Mouse (Mus musculus) heart, embryonic 15.5 days (tissue): ENCODE measurements at regions not wholly inside any gene's neighbourhood (a gene's known extent, or its start where the extent isn't known, plus 50 kb on each side); places are given as distances from the start of the nearest gene placed in this dataset.

ENCODE experiments used
- ATAC-seq: fragments of 200-750 bp; cut with Nextera tagmentation; replicated peaks from 2 replicates; pipeline ENCODE4 v1.8.0; 2017; ENCODE audit warnings: low read depth, moderate TSS enrichment; ENCODE audit not compliant: insufficient number of reproducible peaks, insufficient read depth, low FRiP score
- H3K27ac ChIP-seq: fragments of 300-500 bp; sonication (generic); 2 replicates; pipeline ENCODE4 v1.5.1; 2015; ENCODE audit warnings: mild to moderate bottlenecking, inconsistent platforms
- H3K27me3 ChIP-seq: fragments of 300-500 bp; sonication (generic); 2 replicates; pipeline ENCODE4 v1.6.1; 2015; ENCODE audit warnings: inconsistent platforms
- H3K36me3 ChIP-seq: fragments of 300-500 bp; sonication (generic); 2 replicates; pipeline ENCODE4 v1.6.1; 2015; ENCODE audit warnings: mild to moderate bottlenecking, inconsistent platforms
- H3K4me1 ChIP-seq: fragments of 300-500 bp; sonication (generic); replicated peaks from 2 replicates; pipeline ENCODE4 v1.6.1; 2015; ENCODE audit warnings: inconsistent platforms
- H3K4me2 ChIP-seq: fragments of 300-500 bp; sonication (generic); 2 replicates; pipeline ENCODE4 v1.6.1; 2015; ENCODE audit warnings: inconsistent platforms, mild to moderate bottlenecking, moderate library complexity
- H3K4me3 ChIP-seq: fragments of 300-500 bp; sonication (generic); 2 replicates; pipeline ENCODE4 v1.5.1; 2015; ENCODE audit warnings: mild to moderate bottlenecking, inconsistent platforms
- H3K9ac ChIP-seq: fragments of 300-500 bp; sonication (generic); 2 replicates; pipeline ENCODE4 v1.6.1; 2015; ENCODE audit warnings: mild to moderate bottlenecking, inconsistent platforms
- H3K9me3 ChIP-seq: fragments of 300-500 bp; sonication (generic); replicated peaks from 2 replicates; pipeline ENCODE4 v1.6.1; 2016; ENCODE audit warnings: inconsistent platforms
- WGBS: fragments of 180-500 bp; shearing (Covaris S2); methylation state at CpG from one replicate; pipeline ENCODE4 v1.1.7; 2015; ENCODE audit warnings: mixed read lengths; 5-methylcytosine and 5-hydroxymethylcytosine counted together

DNA sequence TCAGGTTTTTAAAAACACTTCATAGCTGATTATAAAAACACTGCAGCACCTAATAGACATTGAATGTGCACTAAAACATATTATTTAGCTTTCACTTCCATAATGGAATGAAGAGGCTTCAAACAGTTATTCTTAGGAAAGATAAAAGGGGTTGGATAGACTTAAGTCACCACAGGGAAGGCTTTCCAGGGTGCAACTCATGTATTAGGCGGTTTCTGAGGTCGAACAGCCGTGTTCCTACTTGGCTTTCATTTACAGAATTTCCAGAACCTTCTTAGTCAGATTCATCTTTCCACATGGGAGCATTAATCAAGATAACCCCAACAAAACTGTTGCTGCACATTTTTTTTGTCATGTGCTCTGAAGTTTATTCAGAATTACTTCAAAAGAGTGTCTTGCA lies 279.8 kb upstream of the Tle1 start:
- no peaks in the 10 kb centered on the region for H3K27me3 ChIP-seq
- H3K27ac ChIP-seq = no peak overlapping the region
- no peak overlapping the region for H3K4me3 ChIP-seq
- no peaks in the 10 kb centered on the region for H3K4me1 ChIP-seq
- no peaks in the 10 kb centered on the region for H3K9me3 ChIP-seq
- no peaks in the 10 kb centered on the region for H3K36me3 ChIP-seq
- H3K9ac ChIP-seq = no peak overlapping the region
- ATAC-seq = no peak
- 52% methylated on average over 3 of the region's 3 CpGs for WGBS
- H3K4me2 ChIP-seq = no peak overlapping the region

DNA sequence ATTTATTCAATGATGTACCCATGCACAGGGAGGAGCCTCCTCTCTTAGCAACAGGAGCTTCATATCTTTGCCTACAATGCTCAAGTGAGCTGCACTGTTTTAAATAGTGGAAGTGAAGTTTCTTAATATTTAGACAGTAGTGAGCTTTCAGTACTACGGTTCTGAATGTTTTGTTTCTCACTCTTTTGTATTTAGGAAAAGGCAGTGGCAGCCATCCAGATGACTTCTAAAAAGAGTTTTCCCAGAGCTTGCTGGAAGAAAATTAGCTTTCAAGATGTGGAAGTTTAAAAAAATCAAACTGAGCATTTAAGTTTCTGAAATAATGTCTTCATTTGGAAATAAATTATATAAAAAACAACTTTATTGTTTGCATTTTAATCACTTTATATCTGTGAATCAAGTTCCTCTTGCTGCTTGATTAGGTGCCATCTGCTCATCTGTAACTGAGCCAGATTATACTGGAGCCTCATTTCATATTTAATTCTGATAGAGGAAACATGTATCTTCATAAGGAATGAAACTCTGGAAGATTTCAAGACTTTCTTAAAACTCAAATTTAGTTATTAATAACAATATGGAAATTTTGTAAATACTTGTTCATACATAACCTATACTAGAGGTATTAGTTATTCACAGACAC lies 268.6 kb upstream of the Tle1 start:
- WGBS = 48% methylated on average over 1 of the region's 1 CpGs
- H3K4me3 ChIP-seq = no peak overlapping the region

DNA sequence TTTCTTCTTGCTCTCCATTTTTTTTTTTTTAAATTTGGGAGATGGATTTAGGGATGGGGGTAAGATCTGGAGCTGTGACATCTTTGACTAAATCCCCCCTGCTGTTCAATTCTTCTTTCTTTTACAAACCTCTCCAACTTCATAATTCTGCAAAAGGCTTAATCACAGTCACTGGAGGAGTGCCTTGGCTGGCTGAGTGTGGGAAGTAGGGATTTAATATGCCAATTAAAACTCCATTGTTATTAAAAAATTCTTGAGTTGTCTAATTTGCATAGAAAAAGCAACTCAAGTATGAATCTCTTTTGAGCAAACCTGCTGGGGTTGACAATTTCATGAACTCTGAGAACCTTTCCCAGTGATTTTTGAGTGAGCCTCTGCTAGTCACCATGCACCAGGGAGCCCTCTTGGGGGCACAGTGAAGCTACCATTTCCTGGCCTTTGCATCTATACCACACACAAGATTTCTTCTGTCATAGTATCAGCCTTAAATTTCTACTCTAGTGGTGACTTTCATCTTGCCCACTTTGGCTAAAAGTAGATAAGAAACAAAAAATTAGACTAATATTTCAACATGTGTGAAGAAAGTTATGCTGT lies 243.6 kb upstream of the Tle1 start:
- Histone ChIP-seq H3K4me2 (no peak overlapping the region), H3K27ac (no peak overlapping the region), H3K9me3 (no peaks in the 10 kb centered on the region), H3K27me3 (no peaks in the 10 kb centered on the region), H3K4me3 (no peak overlapping the region), H3K4me1 (no peaks in the 10 kb centered on the region), H3K36me3 (no peaks in the 10 kb centered on the region), H3K9ac (no peak overlapping the region)
- no peak for ATAC-seq

More for the DNA sequence above, 268.6 kb upstream of the Tle1 start:
- no peak for ATAC-seq
- Histone ChIP-seq H3K4me1 (no peaks in the 10 kb centered on the region), H3K27me3 (no peaks in the 10 kb centered on the region), H3K4me2 (no peak overlapping the region), H3K9ac (no peak overlapping the region), H3K9me3 (no peaks in the 10 kb centered on the region), H3K36me3 (no peaks in the 10 kb centered on the region), H3K27ac (no peak overlapping the region)

DNA sequence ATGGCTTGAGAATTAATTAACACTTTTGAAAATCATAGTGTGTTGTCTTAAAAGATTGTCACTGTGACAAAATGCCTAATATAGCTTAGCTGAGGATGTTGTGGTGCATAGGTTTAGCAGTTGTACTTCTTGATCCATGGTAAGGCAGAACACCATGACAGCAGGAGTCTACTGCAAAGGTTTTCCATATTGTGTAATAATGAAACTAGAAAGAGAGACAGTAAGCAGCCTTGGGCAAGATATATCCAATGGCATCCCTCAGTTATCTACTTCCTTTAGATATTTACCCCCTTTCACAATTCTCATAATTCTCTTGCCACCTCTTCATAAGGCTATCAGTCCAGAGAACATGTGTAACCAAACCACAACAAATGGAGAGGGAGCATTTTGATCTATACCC lies 236.6 kb upstream of the Tle1 start:
- no peaks in the 10 kb centered on the region for H3K9me3 ChIP-seq
- no peak for ATAC-seq
- no peaks in the 10 kb centered on the region for H3K4me1 ChIP-seq
- no peak overlapping the region for H3K4me3 ChIP-seq
- H3K4me2 ChIP-seq = no peak overlapping the region
- no peaks in the 10 kb centered on the region for H3K27me3 ChIP-seq
- no peak overlapping the region for H3K9ac ChIP-seq
- no peaks in the 10 kb centered on the region for H3K36me3 ChIP-seq
- no peak overlapping the region for H3K27ac ChIP-seq

DNA sequence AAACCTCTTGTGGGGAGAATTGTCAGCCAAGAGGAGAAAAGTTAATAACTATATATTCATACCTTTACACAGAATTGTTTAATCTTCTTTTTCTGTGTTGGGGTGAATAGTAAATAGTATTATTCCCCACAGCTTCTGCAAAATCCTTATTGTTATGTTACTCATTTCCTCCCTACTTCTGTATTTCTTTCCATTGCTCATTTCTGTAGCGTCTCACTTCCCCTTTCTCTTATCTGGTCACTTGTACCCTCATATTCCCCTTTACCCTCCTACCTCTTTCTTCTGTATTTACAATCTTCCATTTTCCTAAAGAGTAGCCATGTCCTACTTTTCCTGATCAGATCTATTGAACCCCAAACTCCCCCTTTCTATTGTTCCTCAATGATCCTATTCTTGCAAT lies 224.6 kb upstream of the Tle1 start:
- no peaks in the 10 kb centered on the region for H3K9me3 ChIP-seq
- H3K4me3 ChIP-seq = no peak overlapping the region
- no peaks in the 10 kb centered on the region for H3K4me1 ChIP-seq
- H3K9ac ChIP-seq = no peak overlapping the region
- 48% methylated on average over 1 of the region's 1 CpGs for WGBS
- no peaks in the 10 kb centered on the region for H3K36me3 ChIP-seq
- H3K27ac ChIP-seq = no peak overlapping the region
- no peak for ATAC-seq
- H3K4me2 ChIP-seq = no peak overlapping the region
- H3K27me3 ChIP-seq = no peaks in the 10 kb centered on the region

DNA sequence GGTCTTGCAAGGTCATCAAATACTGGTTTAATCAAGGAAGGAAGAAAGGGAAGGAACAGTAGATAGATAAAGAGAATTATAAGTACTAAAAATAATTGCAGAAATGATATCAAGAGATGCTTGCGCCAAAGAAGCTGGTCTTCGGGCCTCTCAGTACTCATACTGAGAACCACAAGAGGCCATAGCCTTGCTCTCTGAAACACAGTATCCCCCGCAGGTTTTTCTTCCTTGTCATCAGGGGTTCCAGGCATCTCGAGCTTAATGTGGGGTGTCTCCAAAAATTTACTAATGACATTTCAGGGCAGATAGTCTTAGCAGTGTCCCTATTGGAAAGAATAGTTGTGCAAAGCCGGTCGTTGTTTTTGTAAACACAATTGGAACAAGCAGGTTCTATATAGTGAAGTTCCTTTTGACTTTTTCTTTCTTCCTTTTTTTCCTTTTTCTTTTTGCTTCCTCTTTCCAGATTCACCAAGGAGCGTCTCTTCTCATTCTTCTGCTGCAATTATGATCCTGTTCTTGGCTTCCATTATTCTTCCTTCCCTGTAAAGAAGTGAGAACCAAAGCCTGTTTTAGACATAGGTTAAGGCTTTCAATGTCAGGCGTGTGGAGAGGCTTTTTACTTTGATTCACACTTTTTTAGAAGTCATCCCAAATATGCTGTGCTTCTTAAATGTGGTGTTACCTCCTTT lies 211.5 kb upstream of the Tle1 start:
- 75% methylated on average over 8 of the region's 8 CpGs for WGBS
- H3K36me3 ChIP-seq = no peaks in the 10 kb centered on the region
- H3K27ac ChIP-seq = no peak overlapping the region
- no peak overlapping the region for H3K4me2 ChIP-seq
- no peak for ATAC-seq
- H3K9me3 ChIP-seq = no peaks in the 10 kb centered on the region
- no peaks in the 10 kb centered on the region for H3K27me3 ChIP-seq
- H3K9ac ChIP-seq = no peak overlapping the region
- no peaks in the 10 kb centered on the region for H3K4me1 ChIP-seq
- H3K4me3 ChIP-seq = no peak overlapping the region

DNA sequence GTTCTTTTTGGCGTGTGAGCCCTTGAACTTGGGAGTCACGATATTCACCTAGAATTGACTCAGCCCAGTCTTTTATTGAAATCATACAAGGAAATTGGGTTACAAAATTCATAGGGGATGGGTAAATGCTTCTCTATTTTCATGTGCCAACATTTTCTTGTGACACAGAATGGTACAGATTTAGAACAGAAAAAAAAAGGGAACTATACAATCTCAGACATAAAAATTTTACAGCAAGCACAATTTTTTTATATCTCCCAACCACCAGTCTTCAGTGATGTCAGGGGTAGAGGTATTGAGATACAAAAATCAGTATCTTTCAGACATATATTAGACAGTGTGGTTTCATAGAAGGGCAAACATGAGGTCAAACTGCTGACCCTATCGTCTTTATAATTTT lies 210.6 kb upstream of the Tle1 start:
- no peak for ATAC-seq
- Histone ChIP-seq H3K27me3 (no peaks in the 10 kb centered on the region), H3K4me3 (no peak overlapping the region), H3K4me2 (no peak overlapping the region), H3K4me1 (no peaks in the 10 kb centered on the region), H3K9me3 (no peaks in the 10 kb centered on the region), H3K9ac (no peak overlapping the region), H3K27ac (no peak overlapping the region), H3K36me3 (no peaks in the 10 kb centered on the region)
- 81% methylated on average over 3 of the region's 3 CpGs for WGBS

DNA sequence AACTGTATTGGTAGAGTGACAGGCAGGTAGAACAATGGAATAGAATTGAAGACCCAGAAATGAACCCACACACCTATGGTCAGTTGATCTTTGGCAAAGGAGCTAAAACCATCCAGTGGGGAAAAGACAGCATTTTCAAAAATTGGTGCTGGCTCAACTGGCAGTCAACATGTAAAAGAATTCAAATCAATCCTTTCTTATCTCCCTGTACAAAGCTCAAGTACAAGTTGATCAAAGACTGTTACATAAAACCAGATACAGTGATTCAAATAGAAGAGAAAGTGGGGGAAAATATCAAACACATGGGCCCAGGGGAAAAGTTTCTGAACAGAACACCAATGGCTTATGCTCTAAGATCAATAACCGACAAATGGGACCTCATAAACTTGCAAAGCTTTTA lies 200.0 kb upstream of the Tle1 start:
- Histone ChIP-seq H3K4me1 (no peaks in the 10 kb centered on the region), H3K9ac (no peak overlapping the region), H3K4me3 (no peak overlapping the region), H3K27ac (no peak overlapping the region), H3K27me3 (no peaks in the 10 kb centered on the region), H3K4me2 (no peak overlapping the region), H3K9me3 (no peaks in the 10 kb centered on the region), H3K36me3 (no peaks in the 10 kb centered on the region)
- WGBS = 64% methylated on average over 1 of the region's 1 CpGs
- no peak for ATAC-seq

DNA sequence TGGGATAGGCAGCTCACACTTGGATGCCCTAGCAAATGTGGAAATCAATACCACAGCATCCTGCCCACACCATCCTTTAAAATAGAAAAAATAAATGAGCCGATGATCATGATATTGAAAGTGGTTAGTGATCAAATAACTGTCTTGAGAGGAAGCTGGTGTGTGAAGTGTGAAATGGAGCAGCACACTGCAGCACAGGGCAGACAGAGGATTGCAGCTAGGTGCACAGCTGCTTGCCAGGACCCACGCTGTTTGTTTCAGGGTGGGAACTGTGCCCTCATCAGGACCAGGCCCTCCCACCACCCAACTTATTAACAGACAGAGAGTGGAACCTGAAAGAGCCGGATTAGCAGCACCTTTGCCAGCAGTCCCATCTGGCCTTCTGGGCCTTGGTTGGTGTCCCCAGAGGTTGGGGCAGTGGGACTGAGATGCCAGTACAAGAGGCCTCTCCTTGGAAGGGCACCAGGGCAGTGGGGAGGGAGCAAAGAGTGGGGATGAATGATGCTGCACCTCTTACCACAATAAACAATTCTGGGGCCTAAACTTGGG lies 191.2 kb upstream of the Tle1 start:
- no peak overlapping the region for H3K4me3 ChIP-seq
- H3K27ac ChIP-seq = no peak overlapping the region
- no peak overlapping the region for H3K9ac ChIP-seq
- 79% methylated on average over 3 of the region's 3 CpGs for WGBS
- no peak overlapping the region for H3K4me2 ChIP-seq
- no peaks in the 10 kb centered on the region for H3K4me1 ChIP-seq
- no peaks in the 10 kb centered on the region for H3K36me3 ChIP-seq
- ATAC-seq = no peak
- H3K27me3 ChIP-seq = peaks cover 44% of the 10 kb centered on the region
- no peaks in the 10 kb centered on the region for H3K9me3 ChIP-seq

DNA sequence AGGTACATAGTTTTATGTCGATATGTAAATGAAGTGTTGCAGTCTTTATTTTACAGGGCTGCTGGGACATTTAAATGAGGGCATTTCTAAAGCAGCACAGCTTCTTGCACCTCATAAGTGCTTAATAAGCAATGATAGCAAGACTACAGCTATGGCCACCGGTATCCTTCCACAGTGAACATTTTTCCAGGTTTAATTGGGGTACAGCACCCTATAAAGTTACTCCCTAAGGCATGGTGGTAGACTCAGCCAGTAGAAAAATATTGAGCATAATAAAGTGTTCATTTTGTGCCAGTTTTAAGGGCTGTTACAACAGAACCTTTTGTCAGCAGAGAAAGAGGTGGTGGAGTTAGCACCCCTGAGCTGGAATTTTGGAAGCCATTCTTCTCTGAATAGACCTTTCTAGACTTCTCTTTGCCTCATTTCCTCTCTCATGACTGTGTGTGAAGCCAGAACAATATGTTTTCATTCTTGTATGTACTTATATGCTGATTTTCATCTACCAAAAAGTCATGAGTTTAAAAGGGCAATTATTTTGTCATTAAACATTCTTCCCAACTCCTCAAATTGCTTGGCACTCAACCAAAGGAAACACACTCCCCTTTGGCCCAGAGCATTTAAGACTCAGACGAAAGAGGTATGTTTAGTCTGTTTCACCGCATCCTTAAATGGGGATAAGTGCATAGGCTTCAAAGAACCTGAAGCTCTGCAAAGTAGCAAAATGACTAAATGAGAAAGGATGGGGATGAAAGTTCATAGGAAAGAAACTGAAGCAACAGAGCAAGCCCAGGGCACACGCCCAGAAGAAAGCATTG lies 189.3 kb upstream of the Tle1 start:
- Histone ChIP-seq H3K4me3 (no peak overlapping the region), H3K27ac (no peak overlapping the region), H3K4me1 (peaks cover 3% of the 10 kb centered on the region; the same call in 1 of the 2 replicates), H3K36me3 (no peaks in the 10 kb centered on the region), H3K4me2 (no peak overlapping the region), H3K27me3 (peaks cover 55% of the 10 kb centered on the region), H3K9me3 (no peaks in the 10 kb centered on the region), H3K9ac (no peak overlapping the region)
- ATAC-seq = no peak
- 66% methylated on average over 5 of the region's 5 CpGs for WGBS

DNA sequence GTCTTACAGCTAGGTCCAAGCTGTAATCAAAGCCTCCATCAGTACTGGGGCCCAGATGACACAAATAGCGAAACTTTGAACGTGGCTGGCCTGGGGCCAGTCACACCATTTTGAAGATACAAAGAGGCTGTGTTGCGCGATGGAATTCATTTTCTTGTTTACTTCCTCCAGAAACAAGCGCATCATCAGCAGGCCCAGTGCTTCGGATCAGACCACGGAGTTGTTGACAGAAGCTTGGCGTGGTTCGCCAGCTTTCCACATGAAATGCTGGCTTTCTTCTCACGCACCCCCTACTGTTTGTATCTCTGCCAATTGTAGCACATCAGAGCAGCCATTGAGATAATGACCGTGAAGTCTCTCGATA lies 184.2 kb upstream of the Tle1 start:
- Histone ChIP-seq H3K9me3 (no peaks in the 10 kb centered on the region), H3K4me2 (peak overlapping the region; percentile 25), H3K4me3 (no peak overlapping the region), H3K27me3 (peaks cover 58% of the 10 kb centered on the region), H3K9ac (no peak overlapping the region), H3K27ac (no peak overlapping the region), H3K4me1 (peaks cover 8% of the 10 kb centered on the region; the same call in 1 of the 2 replicates), H3K36me3 (no peaks in the 10 kb centered on the region)
- peak; percentile 69; the same call in 1 of the 2 replicates for ATAC-seq
- 25% methylated on average over 12 of the region's 12 CpGs for WGBS
